10 mouse cellular contexts compared by ENCODE assay signal in the genomic region with DNA sequence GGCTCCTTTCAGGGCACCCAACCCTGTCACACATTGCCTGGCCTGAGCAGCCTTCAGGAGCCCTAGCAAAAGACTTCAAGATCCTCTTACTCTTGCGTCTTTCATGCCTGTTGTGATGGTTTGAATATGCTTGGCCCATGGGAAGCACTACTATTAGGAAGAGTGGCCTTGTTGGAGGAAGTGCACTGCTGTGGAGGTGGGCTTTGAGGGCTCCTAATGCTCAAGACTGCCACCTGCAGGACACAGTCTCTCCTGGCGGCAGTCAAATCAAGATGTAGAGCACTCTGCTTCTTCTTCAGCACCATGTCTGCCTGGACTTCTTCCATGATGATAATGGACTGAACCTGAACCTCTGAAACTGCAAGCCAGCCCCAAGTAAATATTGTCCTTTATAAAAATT.
DNase-seq lines count a peak whose midpoint lies in the region; ATAC-seq lines count a peak whose summit lies in the region.
"Had no signal": no experiment of that assay in that cellular context is flagged by ENCODE, and none has a peak within 500 bp of the region (broad histone marks: within the 10 kb centered on the region; RNA-seq: fewer than 3 reads in every experiment).

No protein-coding gene starts in this region.

- no peak overlapping the region for H3K9ac ChIP-seq in forebrain, embryonic 14.5 days (ENCODE audit: low read length)
- no peak overlapping the region for H3K9ac ChIP-seq in forebrain, embryonic 12.5 days

- no peaks in the 10 kb centered on the region for H3K27me3 ChIP-seq in forebrain, embryonic 14.5 days (replicated peaks; ENCODE audit: control insufficient read depth, insufficient read depth, low read length)
- H3K27me3 ChIP-seq in forebrain, embryonic 12.5 days: no peaks in the 10 kb centered on the region

- peak; percentile 11 for DNase-seq in forebrain, embryonic 14.5 days (ENCODE audit: low spot score)
- peak; percentile 11 for DNase-seq in lung, postnatal 10 days
- DNase-seq in lung, postnatal 4 days: no peak
- peak; percentile 54 for DNase-seq in thymus, postnatal 0 days (ENCODE audit: low spot score)
- no peak for DNase-seq in urinary bladder, postnatal 14 days (ENCODE audit: low spot score)
- no peak for DNase-seq in ovary, postnatal 36 days (ENCODE audit: low spot score)
- DNase-seq: lung, postnatal 14 days had no signal

- H3K4me1 ChIP-seq in forebrain, embryonic 14.5 days (ENCODE audit: control insufficient read depth, insufficient read depth, low read length): no peaks in the 10 kb centered on the region
- no peaks in the 10 kb centered on the region for H3K4me1 ChIP-seq in forebrain, embryonic 12.5 days

- H3K4me3 ChIP-seq in forebrain, embryonic 14.5 days (ENCODE audit: low read depth, low read length): no peak overlapping the region
- no peak overlapping the region for H3K4me3 ChIP-seq in forebrain, embryonic 12.5 days (replicated peaks)

- ATAC-seq in forebrain, embryonic 14.5 days: no peak
- ATAC-seq in forebrain, embryonic 12.5 days (ENCODE audit: low FRiP score): no peak
- peak; percentile 56; the same call in 1 of the 2 replicates for ATAC-seq in common myeloid progenitor, adult 5-6 weeks (replicated peaks; ENCODE audit: low read depth, poor library complexity, severe bottlenecking)

- H3K4me2 ChIP-seq in forebrain, embryonic 14.5 days (ENCODE audit: low read length): no peak overlapping the region
- H3K4me2 ChIP-seq in forebrain, embryonic 12.5 days: no peak overlapping the region

- H3K9me3 ChIP-seq in forebrain, embryonic 14.5 days (replicated peaks; ENCODE audit: control insufficient read depth, low read length): no peaks in the 10 kb centered on the region
- H3K9me3 ChIP-seq in forebrain, embryonic 12.5 days: no peaks in the 10 kb centered on the region

- H3K27ac ChIP-seq in forebrain, embryonic 14.5 days (ENCODE audit: low read depth, low read length): no peak overlapping the region
- no peak overlapping the region for H3K27ac ChIP-seq in forebrain, embryonic 12.5 days

- no peaks in the 10 kb centered on the region for H3K36me3 ChIP-seq in forebrain, embryonic 14.5 days (ENCODE audit: control insufficient read depth, insufficient read depth, low read length)
- H3K36me3 ChIP-seq in forebrain, embryonic 12.5 days (replicated peaks): no peaks in the 10 kb centered on the region
- H3K36me3 ChIP-seq: G1E had no signal

- 66% methylated on average over 2 of the region's 2 CpGs for WGBS in forebrain, embryonic 14.5 days
- 69% methylated on average over 2 of the region's 2 CpGs for WGBS in forebrain, embryonic 12.5 days

Comparison
In these comparisons a context has a peak if more than half of its experiments do, and no peak if none do; other contexts are left out.
1. DNase-seq: peak in forebrain, embryonic 14.5 days (single experiment), lung, postnatal 10 days (single experiment) and thymus, postnatal 0 days (single experiment); none in lung, postnatal 4 days (0 of 2), urinary bladder, postnatal 14 days (single experiment) and ovary, postnatal 36 days (single experiment).